Mouse (Mus musculus): Measurements from ENCODE around the gene Prpf19. TPM values are rescaled to one million over a fixed set of nuclear protein-coding genes. Genes with fewer than 3 reads are reported as not detected.

Prpf19 gene
- total RNA-seq, 2 experiments from 2014 or later = 195 to 222 TPM

- DNase-seq = peak; percentile 96
- intact Hi-C loops (cut with DNase I) = loop anchor here (5.0 kb wide), 1 partner anchor 169 kb away; no protein-coding TSS in a partner anchor
Observed at GRCm38 (mm10) chr19:10881426-10882154, 13.4 kb upstream of the Prpf19 start, which contains the start of gene Tmem109. Tmem109 (minus strand) TSS chr19:10882001.

DNA sequence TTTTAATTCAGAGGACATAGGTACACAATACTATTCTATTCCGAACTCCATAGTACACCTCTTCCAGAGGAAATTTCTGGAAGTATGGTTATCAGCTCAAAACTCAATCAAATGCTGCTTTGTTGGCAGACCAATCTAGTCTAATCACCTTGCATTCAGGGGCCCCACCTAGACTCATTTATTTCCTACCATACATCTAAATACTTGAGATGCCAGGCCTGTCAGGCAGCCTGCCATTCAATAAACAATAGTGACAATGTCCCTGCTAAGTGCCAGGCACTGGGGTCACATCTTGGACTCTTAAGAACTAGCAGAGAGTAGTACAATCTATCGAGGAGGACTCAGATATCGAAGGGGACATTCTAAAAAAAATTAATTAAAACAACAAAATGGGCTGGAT lies 2.8 kb upstream of the Prpf19 start:
- intact Hi-C loops (cut with DNase I) = no loop called here

GRCm38 (mm10) chr19:10895708-10896107 lies 677 bp downstream of the Prpf19 start:
- intact Hi-C loops (cut with DNase I) = no loop called here
- no peak for DNase-seq

More for the DNA sequence above, 2.8 kb upstream of the Prpf19 start:
- DNase-seq = no peak

GRCm38 (mm10) chr19:10896849-10897248 lies 1.8 kb downstream of the Prpf19 start:
- DNase-seq = no peak
- intact Hi-C loops (cut with DNase I) = no loop called here

GRCm38 (mm10) chr19:10897491-10897890 lies 2.5 kb downstream of the Prpf19 start:
- DNase-seq = no peak
- intact Hi-C loops (cut with DNase I) = no loop called here

DNA sequence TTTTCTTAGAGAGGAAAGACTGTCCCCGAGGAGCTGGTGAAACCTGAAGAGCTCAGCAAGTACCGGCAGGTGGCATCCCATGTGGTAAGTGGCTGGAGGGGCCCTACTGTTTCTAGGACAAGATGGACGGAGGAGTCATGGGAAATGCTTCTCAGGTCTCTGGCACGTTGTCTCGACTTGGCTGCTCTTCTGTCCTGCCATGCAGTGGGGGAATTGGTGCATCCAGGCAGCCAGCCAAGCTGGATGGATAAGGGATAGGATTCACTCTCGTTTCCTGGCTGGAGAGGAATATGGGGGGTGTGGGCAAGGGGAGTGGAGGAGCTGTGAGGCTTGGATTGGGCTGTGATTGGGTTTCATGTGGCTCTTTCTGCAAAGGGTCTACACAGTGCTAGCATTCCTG lies 5.3 kb downstream of the Prpf19 start:
- DNase-seq = peak; percentile 40

GRCm38 (mm10) chr19:10901046-10901445 lies 6.0 kb downstream of the Prpf19 start:
- intact Hi-C loops (cut with DNase I) = no loop called here

More for the DNA sequence above, 5.3 kb downstream of the Prpf19 start:
- intact Hi-C loops (cut with DNase I) = no loop called here

DNA sequence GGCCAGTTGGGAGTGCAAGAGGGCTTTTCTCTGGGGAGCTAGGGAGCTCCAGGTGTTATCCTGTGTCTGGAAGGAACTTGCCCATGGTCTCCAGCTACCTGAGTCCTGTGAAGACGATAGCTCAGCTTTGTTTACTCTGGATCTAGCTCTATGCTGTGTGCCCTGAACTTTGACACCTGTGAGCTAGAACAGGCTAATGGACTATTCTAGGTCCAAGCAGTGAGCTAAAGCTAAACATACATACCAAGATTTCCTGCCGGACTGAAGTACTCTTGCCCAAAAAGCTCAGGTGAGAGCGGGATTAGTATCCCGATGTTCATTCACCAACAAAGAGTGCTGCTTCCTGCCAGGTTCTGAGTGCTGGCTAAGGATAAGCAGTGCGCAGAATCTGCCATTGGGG lies 9.5 kb downstream of the Prpf19 start:
- DNase-seq = no peak
- intact Hi-C loops (cut with DNase I) = no loop called here

More at GRCm38 (mm10) chr19:10901046-10901445, 6.0 kb downstream of the Prpf19 start:
- DNase-seq = no peak

- intact Hi-C loops (cut with DNase I) = no loop called here
- peak; percentile 22 for DNase-seq
Observed at GRCm38 (mm10) chr19:10904927-10905727, 10.1 kb downstream of the Prpf19 start.

DNA sequence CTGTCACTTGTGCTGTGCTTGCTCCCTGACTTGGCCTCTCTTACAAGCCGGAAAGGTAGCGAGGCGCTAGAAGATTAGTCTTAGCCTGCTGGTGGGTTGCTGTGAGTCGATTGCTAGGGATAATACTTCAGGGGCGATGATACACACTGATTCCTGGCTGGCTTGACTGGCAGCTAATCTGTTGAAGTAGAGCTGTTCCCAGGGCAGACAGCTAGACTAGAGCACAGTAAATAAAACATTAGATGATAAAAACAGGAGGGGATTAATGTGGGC lies 10.6 kb downstream of the Prpf19 start:
- DNase-seq = no peak
- intact Hi-C loops (cut with DNase I) = no loop called here

- intact Hi-C loops (cut with DNase I) = no loop called here
- peak; percentile 48 for DNase-seq
Observed at GRCm38 (mm10) chr19:10907891-10908290, 12.9 kb downstream of the Prpf19 start.

DNA sequence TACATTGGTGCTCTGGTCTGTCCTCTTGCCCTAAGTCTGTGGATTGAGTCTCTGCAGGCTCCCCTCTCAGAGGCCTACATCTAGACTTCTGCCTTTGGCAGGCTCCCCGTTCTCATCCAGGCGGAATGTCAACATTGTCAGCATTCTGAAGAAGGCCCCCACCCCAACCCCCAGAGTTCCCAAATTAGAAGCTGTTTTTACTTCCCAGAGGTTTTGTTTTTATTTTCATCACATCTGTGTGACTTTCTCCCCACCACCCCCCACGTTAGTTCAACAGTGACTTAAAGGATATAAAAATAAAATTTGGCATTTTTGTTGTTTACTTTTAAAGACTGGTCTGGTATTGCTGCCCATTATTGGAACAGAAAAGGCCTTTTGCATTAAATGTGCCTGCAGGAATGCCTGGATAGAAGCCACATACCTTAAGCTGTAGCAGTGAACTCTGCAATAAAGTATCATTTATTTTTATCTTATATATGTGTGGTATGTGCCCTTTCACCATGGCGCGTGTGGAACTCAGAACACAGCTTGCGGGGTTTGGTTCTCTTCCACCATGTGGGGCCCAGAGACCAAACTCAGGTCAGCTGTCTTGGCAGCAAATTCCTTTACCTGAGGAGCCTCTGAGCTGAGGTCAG lies 14.2 kb downstream of the Prpf19 start:
- intact Hi-C loops (cut with DNase I) = no loop called here
- no peak for DNase-seq

GRCm38 (mm10) chr19:10914291-10914690 lies 19.3 kb downstream of the Prpf19 start:
- intact Hi-C loops (cut with DNase I) = no loop called here
- no peak for DNase-seq

GRCm38 (mm10) chr19:10914870-10915269 lies 19.8 kb downstream of the Prpf19 start:
- DNase-seq = no peak
- intact Hi-C loops (cut with DNase I) = no loop called here

DNA sequence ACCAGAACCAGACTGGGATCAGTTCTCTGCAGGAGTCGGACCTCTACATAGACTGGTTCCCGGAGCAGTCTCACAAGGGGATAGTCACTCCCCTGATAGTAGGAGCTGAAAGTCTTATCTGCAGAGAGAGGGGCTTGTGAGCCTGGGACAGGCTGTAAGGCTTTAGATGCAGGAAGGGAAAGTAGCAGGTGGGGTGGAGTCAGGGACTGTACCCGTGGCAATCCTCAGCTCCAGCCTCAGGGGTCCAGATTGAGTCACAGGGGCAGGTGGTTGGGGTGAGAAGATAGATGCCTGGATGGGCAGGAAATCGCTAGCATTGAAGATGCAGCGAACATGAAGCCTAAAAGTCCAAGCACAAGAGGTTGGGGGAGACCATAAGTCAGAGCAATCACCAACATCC lies 21.5 kb downstream of the Prpf19 start:
- intact Hi-C loops (cut with DNase I) = no loop called here
- DNase-seq = no peak

- intact Hi-C loops (cut with DNase I) = no loop called here
- DNase-seq = no peak
Observed at GRCm38 (mm10) chr19:10918321-10918991, 23.4 kb downstream of the Prpf19 start.

DNA sequence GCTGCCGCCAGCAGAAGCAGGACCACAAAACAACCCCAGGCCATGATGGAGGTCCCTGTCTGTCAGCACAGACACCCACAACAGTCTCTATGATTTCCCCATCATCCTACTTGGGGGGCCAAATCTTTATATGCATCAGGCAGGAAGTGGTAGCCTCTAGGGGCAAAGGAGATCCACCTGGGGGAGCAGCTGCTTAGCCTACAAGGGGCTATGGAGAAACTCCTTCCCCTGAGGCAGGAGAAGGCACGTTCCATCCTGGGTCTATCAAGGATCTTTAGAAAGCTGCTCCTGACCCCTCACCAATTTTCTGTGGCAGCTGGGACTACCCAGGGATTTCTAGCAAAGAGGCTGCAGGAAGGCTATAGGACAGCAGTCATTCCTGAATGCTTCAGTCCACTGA lies 25.5 kb downstream of the Prpf19 start, which contains the start of gene Zp1:
Zp1 (minus strand) TSS at position 101 of the 400 bp plus-strand sequence.
- DNase-seq = no peak
- intact Hi-C loops (cut with DNase I) = no loop called here

DNA sequence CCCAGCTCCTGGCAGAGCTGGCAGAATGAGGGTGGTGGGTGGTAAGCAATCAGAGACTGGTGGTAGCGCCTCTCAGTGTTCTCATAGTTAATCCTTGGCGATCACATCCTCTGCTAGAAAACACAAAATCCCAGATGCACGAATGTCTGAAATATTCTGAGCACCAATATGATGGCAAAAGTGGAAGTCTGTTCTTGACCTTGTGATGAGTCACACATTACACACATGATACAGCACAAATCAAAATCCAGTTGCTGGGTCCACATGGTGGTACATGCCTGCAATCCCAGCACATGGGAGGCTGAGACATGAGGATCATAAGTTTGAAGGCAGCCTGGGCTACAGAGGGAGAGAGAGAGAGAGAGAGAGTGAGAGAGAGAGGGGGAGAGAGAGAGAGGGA lies 26.0 kb downstream of the Prpf19 start:
- no peak for DNase-seq
- intact Hi-C loops (cut with DNase I) = no loop called here

- DNase-seq = no peak
- intact Hi-C loops (cut with DNase I) = no loop called here
Observed at GRCm38 (mm10) chr19:10924220-10924619, 29.2 kb downstream of the Prpf19 start.

DNA sequence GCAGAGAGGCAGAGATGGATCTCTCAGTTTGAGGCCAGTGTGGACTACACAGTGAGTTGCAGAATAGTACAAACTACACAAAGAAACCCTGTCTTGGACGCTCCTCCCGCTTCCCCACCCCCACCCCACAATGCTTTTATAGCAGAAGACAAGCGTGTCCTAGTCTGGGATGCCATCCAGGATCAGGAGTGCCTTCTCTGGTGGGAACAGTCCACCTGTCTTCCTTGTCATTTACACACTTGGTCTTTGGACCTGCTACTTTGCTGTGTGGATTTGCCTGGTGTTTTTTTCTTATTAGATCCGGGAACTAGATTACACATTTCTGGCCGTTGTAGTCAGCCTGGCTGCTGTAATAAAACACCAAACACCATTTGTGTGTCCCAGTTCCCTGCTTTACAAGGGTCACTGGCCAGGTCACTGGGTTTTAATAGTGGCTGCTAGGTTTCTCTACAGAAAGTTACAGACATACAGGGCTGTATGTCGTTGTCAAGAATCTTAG lies 31.1 kb downstream of the Prpf19 start:
- no peak for DNase-seq
- intact Hi-C loops (cut with DNase I) = no loop called here

DNA sequence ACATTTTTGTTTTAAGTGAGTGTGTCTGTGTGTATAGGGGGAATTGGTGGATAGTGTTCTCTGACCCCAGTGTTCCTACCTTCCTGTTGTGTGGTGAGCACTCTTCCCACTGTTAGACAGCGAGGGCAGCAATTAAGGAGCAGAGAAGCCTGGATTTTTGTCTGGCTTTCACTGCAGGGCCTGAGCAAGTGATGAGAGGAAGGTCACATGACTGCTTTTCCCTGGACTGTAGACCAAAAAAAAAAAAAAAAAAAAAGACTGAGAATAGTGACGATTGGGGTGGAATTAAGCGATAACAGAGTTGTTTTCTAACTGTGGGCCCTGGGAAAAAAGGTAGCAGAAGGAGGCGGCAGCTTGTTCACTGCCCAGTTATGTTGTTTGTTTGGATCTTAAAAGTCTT lies 31.6 kb downstream of the Prpf19 start:
- intact Hi-C loops (cut with DNase I) = no loop called here
- no peak for DNase-seq

Measured in left cerebral cortex, postnatal 4 days (tissue).